Mouse (Mus musculus): ENCODE data around the gene AW209491. TPM values are rescaled to one million over a fixed set of nuclear protein-coding genes. Genes with fewer than 3 reads are reported as not detected.

The AW209491 gene
- 10 to 100 TPM in 1 of 2 experiments, 1 to 10 TPM in 1; 8.9 to 10.1 TPM for total RNA-seq (2021)
- long read RNA-seq, experiment 1, transcript AW209491-202 (2 exons, 2,035 nt): minor isoform, 9 of 32 reads
- long read RNA-seq, experiment 1, transcript AW209491-201 (2 exons, 2,914 nt): major isoform, 19 of 32 reads
- long read RNA-seq, experiment 1, partial matches to known transcripts: 2 of 32 reads
- long read RNA-seq, experiment 1, other reads (novel, unspliced or antisense): 2 of 32 reads
- long read RNA-seq, experiment 2, transcript AW209491-202 (2 exons, 2,035 nt): minor isoform, 9 of 28 reads
- long read RNA-seq, experiment 2, transcript AW209491-201 (2 exons, 2,914 nt): major isoform, 15 of 28 reads
- long read RNA-seq, experiment 2, partial matches to known transcripts: 2 of 28 reads
- long read RNA-seq, experiment 2, other reads (novel, unspliced or antisense): 1 of 28 reads

DNA sequence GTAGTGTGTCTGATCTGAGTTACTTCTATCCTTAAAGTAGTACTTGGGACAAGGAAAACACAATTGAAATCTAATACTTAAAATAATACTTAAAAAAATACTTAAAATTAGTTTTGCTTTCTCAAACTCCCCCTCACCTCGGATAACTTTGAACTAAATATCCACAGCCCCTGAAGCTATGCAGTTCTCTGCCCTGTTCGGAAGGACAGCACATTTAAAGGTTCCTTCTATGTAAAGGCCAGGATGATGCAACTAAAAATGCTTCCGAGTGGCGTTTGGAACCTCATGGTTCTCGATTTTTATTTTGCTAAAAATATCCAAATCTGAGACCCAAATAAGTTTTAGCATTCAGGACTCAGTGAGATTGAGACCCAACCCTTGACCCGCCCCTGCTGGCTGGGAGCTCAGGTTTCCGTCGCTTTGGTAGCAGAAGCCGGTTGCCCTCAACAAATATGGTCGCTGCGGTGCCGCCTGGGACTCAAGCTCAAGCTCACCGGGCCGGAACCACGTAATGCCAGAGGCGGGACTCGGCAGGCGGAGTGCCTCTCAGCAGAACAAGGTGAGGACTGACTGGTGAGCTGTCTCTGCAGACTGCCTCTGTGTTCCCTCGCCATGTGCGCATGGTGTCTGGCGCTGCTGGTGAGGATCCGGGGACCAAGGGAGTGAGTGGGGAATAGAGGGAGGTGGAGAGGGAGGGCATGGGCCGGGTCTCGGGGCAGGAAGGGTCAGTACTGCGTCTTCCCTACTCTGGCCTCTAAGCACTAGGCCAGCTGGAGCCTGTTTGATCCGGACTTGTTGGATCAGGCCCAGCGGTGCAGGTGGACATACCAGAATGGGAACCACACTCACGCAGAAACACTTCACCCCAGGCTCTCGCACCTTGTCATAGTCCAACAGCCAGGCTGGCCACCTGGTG, at the start of gene AW209491:
TSS of gene AW209491 (plus strand) at position 429 of the 916 bp plus-strand sequence.
- DNase-seq: peak; percentile 93 to 96
- intact Hi-C loops (cut with DNase I): no loop called here

DNA sequence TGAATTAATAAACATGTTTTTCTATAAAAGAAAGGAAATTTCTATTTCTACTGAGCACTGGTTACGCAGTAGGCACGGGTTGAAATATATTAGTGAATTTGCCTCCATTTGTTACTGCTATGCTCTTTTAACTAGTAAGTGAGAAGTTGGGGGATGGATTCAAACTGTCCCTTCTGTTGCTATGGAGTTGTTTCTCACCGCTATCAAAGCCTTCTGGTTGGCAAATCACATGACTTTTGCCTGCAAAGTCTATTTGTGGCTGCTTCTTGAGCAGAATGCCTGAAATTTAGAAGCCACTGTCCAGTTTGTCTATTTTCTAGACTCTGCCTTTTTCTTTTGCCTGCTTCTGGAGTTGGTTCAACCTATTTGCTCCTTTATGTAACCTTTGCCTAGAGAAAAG, 49.6 kb upstream of the AW209491 start:
- DNase-seq: no peak
- intact Hi-C loops (cut with DNase I): no loop called here

DNA sequence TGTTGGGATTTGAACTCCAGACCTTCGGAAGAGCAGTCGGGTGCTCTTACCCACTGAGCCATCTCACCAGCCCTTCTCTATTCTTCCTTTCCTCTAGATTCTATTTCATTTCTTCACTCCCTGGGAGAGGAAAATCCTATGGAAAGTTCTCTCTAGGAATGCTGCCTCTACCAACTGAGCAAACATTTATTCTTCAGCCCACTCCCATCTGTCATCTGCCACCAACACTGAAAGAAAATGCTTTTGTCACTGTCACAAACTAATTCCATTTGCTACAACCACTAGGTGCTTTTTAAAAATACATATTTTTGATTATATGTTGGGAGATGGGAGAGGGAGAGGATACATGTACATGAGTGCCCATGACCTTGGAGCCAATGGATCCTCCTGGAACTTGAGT, 27.2 kb upstream of the AW209491 start:
- intact Hi-C loops (cut with DNase I): no loop called here
- no peak for DNase-seq

GRCm38 (mm10) chr13:14607616-14608015, 22.3 kb upstream of the AW209491 start:
- DNase-seq: no peak
- intact Hi-C loops (cut with DNase I): no loop called here

GRCm38 (mm10) chr13:14612463-14612862, 17.5 kb upstream of the AW209491 start:
- intact Hi-C loops (cut with DNase I): loop anchor here (5.0 to 10.0 kb wide), 2 partner anchors 438 to 660 kb away; partner anchors contain the start of gene B3galnt2
- DNase-seq: no peak

DNA sequence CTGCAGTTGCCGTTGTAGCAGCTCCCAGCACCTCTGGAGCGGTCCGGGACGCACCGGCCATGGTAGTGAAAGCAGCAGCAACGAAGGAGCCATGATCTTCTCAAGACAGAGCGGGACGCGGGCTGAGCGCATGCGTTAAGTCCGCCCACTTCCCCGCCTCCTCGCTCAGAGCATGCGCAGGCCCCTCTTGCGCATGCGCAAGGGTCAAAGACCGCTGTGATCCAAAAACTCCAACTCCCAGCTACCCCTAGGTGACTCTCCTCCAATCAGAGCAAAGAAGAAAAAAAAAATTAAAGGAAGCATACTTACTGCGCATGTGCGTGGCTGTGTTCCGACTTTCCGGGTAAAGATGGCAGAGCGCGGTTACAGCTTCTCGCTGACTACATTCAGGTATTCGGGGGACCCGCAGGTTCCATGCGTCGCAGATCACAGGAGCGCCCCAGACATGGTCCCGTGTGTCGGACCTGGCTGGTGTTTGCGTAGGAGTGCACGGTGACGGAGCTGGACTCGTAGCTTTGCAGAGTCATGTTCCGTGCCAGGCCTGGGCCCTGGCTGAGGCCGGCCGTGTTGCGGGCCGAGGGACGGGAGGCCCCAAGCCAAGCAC, 16.9 kb upstream of the AW209491 start, which contains the start of the genes Mrpl32 and Psma2:
TSS of gene Mrpl32 (minus strand) at position 240 of the 604 bp plus-strand sequence.
TSS of gene Psma2 (plus strand) at position 315 of the 604 bp plus-strand sequence.
- intact Hi-C loops (cut with DNase I): loop anchor here (5.0 to 10.0 kb wide), 2 partner anchors 438 to 661 kb away; partner anchors contain the start of gene B3galnt2
- peak; percentile 98 for DNase-seq

GRCm38 (mm10) chr13:14613553-14613952, 16.4 kb upstream of the AW209491 start:
- intact Hi-C loops (cut with DNase I): loop anchor here (5.0 to 10.0 kb wide), 2 partner anchors 439 to 661 kb away; partner anchors contain the start of gene B3galnt2

DNA sequence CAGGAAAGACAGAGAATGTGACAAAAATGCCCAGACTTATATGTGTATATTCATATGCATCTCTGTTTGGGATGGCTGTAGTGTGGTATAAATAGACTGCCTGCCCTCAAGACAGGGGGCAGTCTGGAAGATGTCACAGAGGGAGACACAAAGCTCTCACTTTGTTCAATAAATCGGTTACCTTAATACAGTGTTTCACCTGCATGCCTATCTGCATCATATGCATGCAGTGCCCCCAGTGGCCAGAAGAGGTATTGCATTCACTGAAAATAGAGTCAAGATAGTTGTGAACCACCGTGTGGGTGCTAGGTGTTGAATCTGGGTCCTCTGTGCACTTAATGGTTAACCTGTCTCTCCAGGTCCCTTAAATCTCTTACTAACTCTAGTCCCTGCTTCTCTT, 11.2 kb upstream of the AW209491 start:
- intact Hi-C loops (cut with DNase I): loop anchor here (10.0 kb wide), 1 partner anchor 444 kb away; no protein-coding TSS in a partner anchor

More at GRCm38 (mm10) chr13:14613553-14613952, 16.4 kb upstream of the AW209491 start:
- no peak for DNase-seq

DNA sequence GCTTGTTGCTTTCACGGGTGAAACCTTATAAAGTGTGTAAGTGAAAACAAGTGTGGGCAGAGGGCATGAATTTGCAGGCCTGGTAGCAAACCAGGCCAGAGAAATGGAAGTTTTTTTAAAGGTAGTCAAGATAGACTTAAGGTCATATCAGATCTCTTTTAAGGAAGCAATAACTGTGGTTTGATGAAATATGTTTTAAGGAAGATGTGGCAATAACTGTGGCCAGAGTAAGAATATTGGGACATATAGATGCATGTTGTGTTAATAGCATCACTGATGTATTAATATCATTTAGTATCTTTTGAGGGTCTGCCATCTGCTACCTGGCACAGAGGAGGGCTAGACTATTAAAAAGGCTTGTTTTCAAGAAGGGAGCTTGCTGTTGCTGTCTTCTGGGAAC, 10.0 kb downstream of the AW209491 start:
- no peak for DNase-seq
- intact Hi-C loops (cut with DNase I): no loop called here

More for the DNA sequence above, 11.2 kb upstream of the AW209491 start:
- peak; percentile 59 to 77 for DNase-seq

DNA sequence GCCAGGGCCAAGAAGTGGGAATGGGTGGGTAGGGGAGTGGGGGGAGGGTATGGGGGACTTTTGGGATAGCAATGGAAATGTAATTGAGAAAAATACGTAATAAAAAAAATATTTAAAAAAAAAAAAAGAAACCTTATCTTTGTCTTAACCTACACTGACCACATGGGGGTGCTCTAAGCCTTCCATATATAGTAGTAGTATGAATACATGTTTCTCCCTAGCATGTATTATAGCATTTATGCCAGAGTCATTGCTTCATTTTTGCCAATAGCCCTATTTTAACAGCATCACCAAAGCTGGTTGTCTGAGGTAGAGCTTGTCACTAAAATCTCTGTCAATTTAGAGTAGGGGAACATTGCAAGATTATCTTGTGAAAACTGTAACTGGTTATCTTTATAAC, 19.3 kb downstream of the AW209491 start:
- DNase-seq: peak in 1 of 2 experiments; percentile 34
- intact Hi-C loops (cut with DNase I): loop anchor here (1.0 kb wide), 1 partner anchor 1111 kb away; no protein-coding TSS in a partner anchor

DNA sequence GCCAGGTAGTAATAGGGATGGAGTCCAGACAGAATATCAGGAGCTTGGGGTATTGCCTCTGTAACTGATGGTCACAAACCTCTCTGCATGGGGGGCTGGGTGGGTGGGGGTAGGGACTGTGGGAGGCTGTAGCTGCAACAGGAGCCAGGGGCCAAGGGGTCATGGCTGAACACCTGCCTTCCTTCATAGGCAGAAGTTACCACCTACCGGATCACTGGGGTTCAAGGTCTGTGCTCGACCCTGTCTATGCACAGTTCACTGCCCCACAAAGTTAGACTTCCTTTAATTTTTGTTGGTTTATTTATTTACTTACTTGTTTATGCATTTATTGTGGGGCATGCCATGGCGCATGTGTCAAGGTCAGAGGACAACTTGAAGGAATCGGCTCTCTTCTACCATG, 37.2 kb downstream of the AW209491 start:
- DNase-seq: no peak
- intact Hi-C loops (cut with DNase I): no loop called here

GRCm38 (mm10) chr13:14670342-14670741, 40.4 kb downstream of the AW209491 start:
- peak in 1 of 2 experiments; percentile 32 for DNase-seq
- intact Hi-C loops (cut with DNase I): loop anchor here (5.0 kb wide), 1 partner anchor 1092 kb away; no protein-coding TSS in a partner anchor

Other genes with a start within 250 kb of the AW209491 start
- gene Hecw1, start 106.9 kb upstream of the AW209491 start, total RNA-seq (2021): under 1 TPM; 0.46 to 0.60 TPM
- 10 to 100 TPM; 42.2 to 44.0 TPM for gene Mrpl32, start 17.0 kb upstream of the AW209491 start, total RNA-seq (2021)
- gene Psma2, start 16.9 kb upstream of the AW209491 start, total RNA-seq (2021): 10 to 100 TPM; 55.5 to 56.7 TPM

Measured in heart, postnatal 14 days (tissue).